17 mouse cellular contexts compared by ENCODE assay signal in the genomic region with DNA sequence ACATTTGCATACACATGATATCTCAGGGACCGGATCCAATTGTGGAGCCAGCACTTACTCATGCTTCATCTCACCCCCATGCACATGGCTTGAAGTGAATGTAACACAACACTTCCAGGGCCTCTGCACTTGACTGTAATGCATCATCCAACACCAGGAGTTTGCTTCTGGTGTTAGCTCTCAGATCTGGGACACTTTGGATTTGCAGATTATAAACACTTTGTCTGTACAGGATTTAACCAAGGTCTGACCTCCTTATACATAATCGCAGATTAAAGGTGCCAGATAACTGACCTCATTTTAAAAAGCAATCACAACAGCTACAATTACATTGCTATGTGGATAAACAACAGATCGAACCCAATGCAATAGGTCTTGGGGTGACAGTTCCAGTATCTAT. TPM values are rescaled to one million over a fixed set of nuclear protein-coding genes. Genes with fewer than 3 reads are reported as not detected.
DNase-seq lines count a peak whose midpoint lies in the region; ATAC-seq and TF ChIP-seq lines count a peak whose summit lies in the region.
"Had no signal": no experiment of that assay in that cellular context is flagged by ENCODE, and none has a peak within 500 bp of the region (broad histone marks: within the 10 kb centered on the region; RNA-seq: fewer than 3 reads in every experiment).

No protein-coding gene starts in this region.

- H3K27me3 ChIP-seq in forebrain, embryonic 13.5 days: no peaks in the 10 kb centered on the region
- H3K27me3 ChIP-seq in forebrain, postnatal 0 days (ENCODE audit: insufficient read depth, low read length): no peaks in the 10 kb centered on the region
- H3K27me3 ChIP-seq in midbrain, embryonic 12.5 days: no peaks in the 10 kb centered on the region
- H3K27me3 ChIP-seq in midbrain, embryonic 16.5 days (ENCODE audit: control insufficient read depth, insufficient read depth, low read depth, low read length): no peaks in the 10 kb centered on the region
- no peaks in the 10 kb centered on the region for H3K27me3 ChIP-seq in embryonic facial prominence, embryonic 15.5 days
- H3K27me3 ChIP-seq: heart, embryonic 12.5 days; limb, embryonic 15.5 days had no signal

- WGBS in forebrain, embryonic 13.5 days: 90% methylated on average over 3 of the region's 3 CpGs
- 89% methylated on average over 3 of the region's 3 CpGs for WGBS in forebrain, postnatal 0 days
- 95% methylated on average over 3 of the region's 3 CpGs for WGBS in midbrain, embryonic 12.5 days
- WGBS in midbrain, embryonic 16.5 days: 97% methylated on average over 3 of the region's 3 CpGs
- WGBS in embryonic facial prominence, embryonic 15.5 days: 94% methylated on average over 3 of the region's 3 CpGs

- H3K27ac ChIP-seq in forebrain, embryonic 13.5 days: no peak overlapping the region
- no peak overlapping the region for H3K27ac ChIP-seq in forebrain, postnatal 0 days (ENCODE audit: low read depth, low read length)
- no peak overlapping the region for H3K27ac ChIP-seq in midbrain, embryonic 12.5 days (replicated peaks)
- no peak overlapping the region for H3K27ac ChIP-seq in midbrain, embryonic 16.5 days (ENCODE audit: low read length)
- no peak overlapping the region for H3K27ac ChIP-seq in embryonic facial prominence, embryonic 15.5 days (replicated peaks)
- H3K27ac ChIP-seq: limb, embryonic 15.5 days had no signal

- H3K4me1 ChIP-seq in forebrain, embryonic 13.5 days: peaks cover 28% of the 10 kb centered on the region
- H3K4me1 ChIP-seq in forebrain, postnatal 0 days (ENCODE audit: insufficient read depth): peaks cover 6% of the 10 kb centered on the region; the same call in 1 of the 2 replicates
- H3K4me1 ChIP-seq in midbrain, embryonic 12.5 days: peaks cover 22% of the 10 kb centered on the region
- H3K4me1 ChIP-seq in midbrain, embryonic 16.5 days (ENCODE audit: control insufficient read depth, insufficient read depth, low read length): peaks cover 20% of the 10 kb centered on the region
- peaks cover 16% of the 10 kb centered on the region for H3K4me1 ChIP-seq in embryonic facial prominence, embryonic 15.5 days

- peak overlapping the region; percentile 91; the same call in 1 of the 2 replicates for H3K4me2 ChIP-seq in forebrain, embryonic 13.5 days
- H3K4me2 ChIP-seq in forebrain, postnatal 0 days (ENCODE audit: low read depth): no peak overlapping the region
- peak overlapping the region; percentile 92; the same call in 1 of the 2 replicates for H3K4me2 ChIP-seq in midbrain, embryonic 12.5 days (replicated peaks)
- no peak overlapping the region; the same call in 1 of the 2 replicates for H3K4me2 ChIP-seq in midbrain, embryonic 16.5 days (ENCODE audit: low read length)
- H3K4me2 ChIP-seq in embryonic facial prominence, embryonic 15.5 days (replicated peaks): no peak overlapping the region

- peaks cover 22% of the 10 kb centered on the region for H3K36me3 ChIP-seq in forebrain, embryonic 13.5 days (ENCODE audit: poor library complexity, severe bottlenecking)
- H3K36me3 ChIP-seq in forebrain, postnatal 0 days (ENCODE audit: insufficient read depth): peaks cover 14% of the 10 kb centered on the region; the same call in 1 of the 2 replicates
- peaks cover 26% of the 10 kb centered on the region for H3K36me3 ChIP-seq in midbrain, embryonic 12.5 days
- peaks cover 6% of the 10 kb centered on the region for H3K36me3 ChIP-seq in midbrain, embryonic 16.5 days (ENCODE audit: control insufficient read depth, insufficient read depth, low read length)
- peaks cover 12% of the 10 kb centered on the region for H3K36me3 ChIP-seq in embryonic facial prominence, embryonic 15.5 days

- H3K4me3 ChIP-seq in forebrain, embryonic 13.5 days: no peak overlapping the region
- no peak overlapping the region for H3K4me3 ChIP-seq in forebrain, postnatal 0 days (ENCODE audit: low read depth, low read length)
- H3K4me3 ChIP-seq in midbrain, embryonic 12.5 days: no peak overlapping the region; the same call in 1 of the 2 replicates
- H3K4me3 ChIP-seq in midbrain, embryonic 16.5 days (ENCODE audit: low read depth, low read length): no peak overlapping the region
- 0 out of 2 replicates have a peak overlapping the region, but pooled peaks have one; percentile 83 for H3K4me3 ChIP-seq in embryonic facial prominence, embryonic 15.5 days (replicated peaks)

- no peaks in the 10 kb centered on the region for H3K9me3 ChIP-seq in forebrain, embryonic 13.5 days (replicated peaks)
- no peaks in the 10 kb centered on the region for H3K9me3 ChIP-seq in forebrain, postnatal 0 days (ENCODE audit: low read length)
- no peaks in the 10 kb centered on the region for H3K9me3 ChIP-seq in midbrain, embryonic 12.5 days
- H3K9me3 ChIP-seq in midbrain, embryonic 16.5 days (replicated peaks; ENCODE audit: control insufficient read depth, low read length, poor library complexity, severe bottlenecking): no peaks in the 10 kb centered on the region
- H3K9me3 ChIP-seq in embryonic facial prominence, embryonic 15.5 days (replicated peaks): no peaks in the 10 kb centered on the region
- H3K9me3 ChIP-seq: heart, embryonic 12.5 days; limb, embryonic 15.5 days had no signal

- H3K9ac ChIP-seq in forebrain, embryonic 13.5 days: 0 out of 2 replicates have a peak overlapping the region, but pooled peaks have one; percentile 12
- H3K9ac ChIP-seq in forebrain, postnatal 0 days: no peak overlapping the region
- H3K9ac ChIP-seq in midbrain, embryonic 12.5 days (replicated peaks): no peak overlapping the region
- H3K9ac ChIP-seq in midbrain, embryonic 16.5 days (ENCODE audit: low read depth, low read length): no peak overlapping the region
- H3K9ac ChIP-seq in embryonic facial prominence, embryonic 15.5 days: no peak overlapping the region

- no peak for ATAC-seq in forebrain, embryonic 13.5 days
- ATAC-seq in forebrain, postnatal 0 days: no peak
- ATAC-seq in midbrain, embryonic 12.5 days (ENCODE audit: low FRiP score, low read depth): no peak
- ATAC-seq in midbrain, embryonic 16.5 days: no peak
- ATAC-seq in embryonic facial prominence, embryonic 15.5 days (ENCODE audit: insufficient number of reproducible peaks, low FRiP score, low TSS enrichment, low read depth): no peak

- no peak for TF ChIP-seq CTCF in forebrain, postnatal 0 days (IDR thresholded peaks at IDR 0.05; ENCODE audit: low read depth)

- no peak for DNase-seq in forebrain, postnatal 0 days
- DNase-seq in retina, postnatal 1 day: peak; percentile 71
- DNase-seq in cerebellum, postnatal 25 days: no peak
- no peak for DNase-seq in B cell, adult 2 months
- DNase-seq: adrenal gland, adult 8-10 months; cerebellum, adult 2 months; gastrocnemius, postnatal 14 days; kidney, adult 18-20 months; kidney, postnatal 4 days; lung, postnatal 4 days; thymus, postnatal 25 days had no signal

RNA-seq across cellular contexts. Expression of a gene that starts 1.8 kb away (rescaled TPM):
- 17.9 and 18.9 TPM in 2 replicates for polyA plus RNA-seq in forebrain, embryonic 13.5 days (2015; fragmentation: Nextera tagmentation; extraction: Ambion mirVana)
- 12.2 and 12.9 TPM in 2 replicates for total RNA-seq in forebrain, postnatal 0 days (2014; rRNA removed)
- polyA plus RNA-seq in forebrain, postnatal 0 days (2015; fragmentation: Nextera tagmentation; extraction: Ambion mirVana): 6.4 and 7.2 TPM in 2 replicates
- polyA plus RNA-seq in midbrain, embryonic 12.5 days (2016; fragmentation: Nextera tagmentation; extraction: Ambion mirVana): 12.9 and 15.7 TPM in 2 replicates
- polyA plus RNA-seq in midbrain, embryonic 16.5 days (2015; fragmentation: Nextera tagmentation; extraction: Ambion mirVana): 12.5 and 13.1 TPM in 2 replicates
- 13.7 and 16.6 TPM in 2 replicates for polyA plus RNA-seq in embryonic facial prominence, embryonic 15.5 days (2015; fragmentation: Nextera tagmentation; extraction: Ambion mirVana)

RNA-seq across cellular contexts. Expression of a gene that starts 1.9 kb away (rescaled TPM):
- 693 and 750 TPM in 2 replicates for polyA plus RNA-seq in forebrain, embryonic 13.5 days (2015; fragmentation: Nextera tagmentation; extraction: Ambion mirVana)
- 177 and 216 TPM in 2 replicates for total RNA-seq in forebrain, postnatal 0 days (2014; rRNA removed)
- polyA plus RNA-seq in forebrain, postnatal 0 days (2015; fragmentation: Nextera tagmentation; extraction: Ambion mirVana): 695 and 816 TPM in 2 replicates
- 729 and 743 TPM in 2 replicates for polyA plus RNA-seq in midbrain, embryonic 12.5 days (2016; fragmentation: Nextera tagmentation; extraction: Ambion mirVana)
- polyA plus RNA-seq in midbrain, embryonic 16.5 days (2015; fragmentation: Nextera tagmentation; extraction: Ambion mirVana): 674 and 688 TPM in 2 replicates
- 509 and 534 TPM in 2 replicates for polyA plus RNA-seq in embryonic facial prominence, embryonic 15.5 days (2015; fragmentation: Nextera tagmentation; extraction: Ambion mirVana)

RNA-seq across cellular contexts. Expression of a gene that starts 6.6 kb away (rescaled TPM):
- 31.4 and 31.5 TPM in 2 replicates for polyA plus RNA-seq in forebrain, embryonic 13.5 days (2015; fragmentation: Nextera tagmentation; extraction: Ambion mirVana)
- 45.2 and 46.1 TPM in 2 replicates for total RNA-seq in forebrain, postnatal 0 days (2014; rRNA removed)
- 34.6 and 34.8 TPM in 2 replicates for polyA plus RNA-seq in forebrain, postnatal 0 days (2015; fragmentation: Nextera tagmentation; extraction: Ambion mirVana)
- 31.3 and 32.0 TPM in 2 replicates for polyA plus RNA-seq in midbrain, embryonic 12.5 days (2016; fragmentation: Nextera tagmentation; extraction: Ambion mirVana)
- 31.5 and 34.1 TPM in 2 replicates for polyA plus RNA-seq in midbrain, embryonic 16.5 days (2015; fragmentation: Nextera tagmentation; extraction: Ambion mirVana)
- polyA plus RNA-seq in embryonic facial prominence, embryonic 15.5 days (2015; fragmentation: Nextera tagmentation; extraction: Ambion mirVana): 26.8 and 30.8 TPM in 2 replicates

RNA-seq across cellular contexts. Expression of a gene that starts 14.7 kb away (rescaled TPM):
- 22.4 and 27.7 TPM in 2 replicates for polyA plus RNA-seq in forebrain, embryonic 13.5 days (2015; fragmentation: Nextera tagmentation; extraction: Ambion mirVana)
- 56.3 and 78.2 TPM in 2 replicates for total RNA-seq in forebrain, postnatal 0 days (2014; rRNA removed)
- polyA plus RNA-seq in forebrain, postnatal 0 days (2015; fragmentation: Nextera tagmentation; extraction: Ambion mirVana): 7.3 and 10.2 TPM in 2 replicates
- 43.7 and 49.7 TPM in 2 replicates for polyA plus RNA-seq in midbrain, embryonic 12.5 days (2016; fragmentation: Nextera tagmentation; extraction: Ambion mirVana)
- polyA plus RNA-seq in midbrain, embryonic 16.5 days (2015; fragmentation: Nextera tagmentation; extraction: Ambion mirVana): 17.9 and 19.1 TPM in 2 replicates
- polyA plus RNA-seq in embryonic facial prominence, embryonic 15.5 days (2015; fragmentation: Nextera tagmentation; extraction: Ambion mirVana): 14.4 and 15.7 TPM in 2 replicates

RNA-seq across cellular contexts. Expression of a gene that starts 21.0 kb away (rescaled TPM):
- polyA plus RNA-seq in forebrain, embryonic 13.5 days (2015; fragmentation: Nextera tagmentation; extraction: Ambion mirVana): 9.3 and 13.0 TPM in 2 replicates
- 22.5 and 25.3 TPM in 2 replicates for total RNA-seq in forebrain, postnatal 0 days (2014; rRNA removed)
- polyA plus RNA-seq in forebrain, postnatal 0 days (2015; fragmentation: Nextera tagmentation; extraction: Ambion mirVana): 16.5 and 20.3 TPM in 2 replicates
- 11.5 TPM in 2 replicates for polyA plus RNA-seq in midbrain, embryonic 12.5 days (2016; fragmentation: Nextera tagmentation; extraction: Ambion mirVana)
- 12.1 and 13.7 TPM in 2 replicates for polyA plus RNA-seq in midbrain, embryonic 16.5 days (2015; fragmentation: Nextera tagmentation; extraction: Ambion mirVana)
- 21.0 and 22.5 TPM in 2 replicates for polyA plus RNA-seq in embryonic facial prominence, embryonic 15.5 days (2015; fragmentation: Nextera tagmentation; extraction: Ambion mirVana)

Comparison
In these comparisons a context has a peak if more than half of its experiments do, and no peak if none do; other contexts are left out.
1. H3K4me2 ChIP-seq: peak in forebrain, embryonic 13.5 days (single experiment) and midbrain, embryonic 12.5 days (single experiment); none in forebrain, postnatal 0 days (single experiment), midbrain, embryonic 16.5 days (single experiment) and embryonic facial prominence, embryonic 15.5 days (single experiment).